Mouse (Mus musculus): ENCODE measurements around the gene Milr1.
A peak's percentile ranks its signal among the peaks of the same experiment; 100 is the strongest.
"Not testable (repeated sequence)": the region's sequence is repeated elsewhere in the genome, so short reads cannot be mapped to it uniquely, and the experiment has no call there.

Milr1 gene

DNA sequence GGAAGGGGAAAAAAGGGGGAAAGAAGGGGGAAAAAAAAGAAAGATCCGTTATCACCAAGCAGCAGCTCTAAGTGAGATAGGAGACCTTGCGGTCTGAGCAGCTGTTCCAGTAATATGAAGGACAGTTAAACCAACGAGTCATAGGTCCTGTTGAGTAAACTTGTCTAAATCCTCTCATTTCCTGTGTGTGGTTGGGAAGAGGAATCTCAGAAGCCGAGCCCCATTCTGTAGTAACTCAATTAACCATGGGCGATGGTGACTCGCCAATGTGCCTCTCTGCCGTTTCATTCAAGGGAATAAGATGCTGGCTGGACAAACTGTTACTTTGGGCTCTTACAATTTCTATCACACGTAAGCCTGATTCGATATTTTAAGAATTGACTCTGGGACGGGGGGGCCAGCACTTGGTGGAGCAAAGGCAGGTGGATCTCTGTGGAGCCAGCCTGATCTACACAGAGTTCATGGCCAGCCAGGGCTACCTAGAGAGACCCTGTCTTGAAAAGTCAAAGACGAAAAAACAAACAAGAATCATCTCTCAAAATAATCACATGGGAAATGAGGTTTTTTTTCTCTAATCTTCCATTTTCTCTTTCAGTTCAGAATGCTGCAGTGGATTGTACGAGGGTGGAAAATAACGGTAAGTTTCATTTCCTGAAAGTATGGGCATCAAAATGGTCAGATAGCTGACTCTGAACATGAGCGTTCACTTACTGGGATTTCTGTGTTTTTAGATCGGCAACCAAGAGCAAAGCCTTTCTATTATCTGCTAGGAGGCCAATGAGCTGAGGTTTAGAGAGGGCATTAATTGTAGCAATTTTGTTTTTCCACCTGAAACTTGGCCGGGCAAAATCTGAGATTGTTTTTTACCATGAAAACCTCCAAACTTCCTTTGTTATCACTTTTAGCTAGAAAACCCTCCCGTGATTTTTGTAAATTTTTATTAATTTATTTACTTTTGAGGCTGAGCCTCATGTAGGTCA lies at the start of gene Milr1:
Gene Milr1, plus strand, starts transcription at position 188 of the 980 bp plus-strand sequence.
- DNase-seq (ENCODE audit: low spot score in 2 of 2), result no peak

DNA sequence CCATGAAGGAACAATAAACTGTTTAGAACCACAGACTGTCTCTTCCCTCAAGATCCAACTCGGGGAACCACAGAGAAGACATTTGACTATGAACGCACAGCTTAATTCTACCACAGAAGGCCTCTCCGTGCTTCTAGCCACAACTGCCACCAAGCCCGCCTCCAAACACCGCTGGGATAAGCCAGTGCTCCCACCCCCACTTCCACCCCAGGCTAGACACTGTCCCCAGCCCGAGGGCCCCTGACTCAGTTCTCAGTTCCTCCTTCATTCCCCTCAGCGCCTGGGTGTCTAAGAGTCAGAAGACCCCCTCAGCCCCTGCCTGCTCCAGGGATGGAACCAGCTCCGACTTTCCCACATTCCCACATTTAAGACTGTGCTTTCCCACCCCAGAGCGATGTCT lies 49.4 kb upstream of the Milr1 start:
- DNase-seq (ENCODE audit: low spot score in 2 of 2), result no peak

DNA sequence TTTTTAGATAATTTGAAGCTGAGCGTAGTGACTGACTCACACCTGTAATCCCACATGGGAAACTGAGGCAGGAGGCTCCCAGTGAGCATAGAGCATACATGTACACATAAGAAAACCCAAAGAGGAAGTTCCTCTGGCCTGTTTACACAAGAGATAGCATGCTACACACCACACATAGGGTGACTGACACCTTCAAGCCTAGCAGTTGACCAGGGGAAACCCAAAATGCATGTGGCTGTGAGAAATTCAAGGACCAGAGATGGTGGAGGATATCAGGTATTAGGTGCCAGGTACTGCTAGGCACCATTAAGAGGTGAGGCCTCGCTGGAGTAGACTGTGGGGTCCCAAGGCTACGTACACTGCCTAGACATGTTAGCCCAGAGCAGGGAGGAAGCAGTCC lies 48.4 kb upstream of the Milr1 start:
- no peak for DNase-seq (ENCODE audit: low spot score in 2 of 2)

DNA sequence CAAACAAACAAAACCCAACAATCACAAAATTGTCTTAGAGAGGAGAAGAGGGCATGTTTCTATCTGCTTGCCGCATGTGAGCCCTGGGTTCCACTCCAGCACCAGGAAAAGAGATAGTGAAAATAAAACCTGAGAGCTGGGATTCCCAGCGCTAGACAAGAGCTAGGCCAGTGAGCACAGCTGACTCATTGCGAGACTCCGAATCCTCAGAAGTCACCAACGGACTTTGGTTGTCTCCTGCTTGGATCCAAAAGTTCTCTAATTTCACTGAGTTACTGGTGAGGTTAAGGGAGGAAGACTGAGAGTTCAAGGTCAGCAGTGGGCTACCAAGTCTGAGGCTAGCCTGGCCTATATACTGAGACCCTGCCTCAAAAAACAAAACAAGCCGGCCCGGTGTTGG lies 47.1 kb upstream of the Milr1 start:
- DNase-seq (ENCODE audit: low spot score in 2 of 2), result no peak

DNA sequence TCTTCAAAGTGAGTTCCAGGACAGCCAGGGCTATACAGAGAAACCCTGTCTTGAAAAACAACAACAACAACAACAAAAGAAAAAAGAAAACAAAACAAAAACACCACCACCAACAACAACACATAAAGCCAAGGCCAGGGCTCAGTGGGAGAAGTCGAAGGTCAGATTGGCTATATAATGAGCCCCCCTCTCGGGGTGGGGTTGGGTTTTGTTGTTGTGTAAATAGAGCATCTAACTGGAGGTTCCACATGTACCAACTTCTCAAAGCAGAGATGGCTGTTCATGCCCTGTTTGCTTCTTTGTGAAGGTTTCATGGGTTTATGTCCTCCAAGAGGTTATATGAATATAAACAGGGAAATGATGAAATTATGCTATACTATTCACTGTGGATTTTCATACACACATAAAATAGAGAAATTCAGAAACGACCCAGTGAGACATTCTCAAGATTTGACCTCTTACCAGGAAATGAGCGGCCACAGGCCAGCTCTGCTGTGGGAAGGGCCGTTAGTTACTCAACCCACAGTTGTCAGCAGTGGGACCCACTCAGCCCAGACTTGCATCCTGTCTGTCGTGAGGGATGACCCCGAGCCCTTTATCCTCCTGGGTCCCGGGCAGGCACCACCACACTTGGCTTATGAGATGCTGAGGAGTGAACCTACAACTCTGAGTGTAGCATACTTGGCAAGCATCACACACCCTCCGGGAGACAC lies 46.5 kb upstream of the Milr1 start:
- DNase-seq (ENCODE audit: low spot score in 2 of 2), result no peak

DNA sequence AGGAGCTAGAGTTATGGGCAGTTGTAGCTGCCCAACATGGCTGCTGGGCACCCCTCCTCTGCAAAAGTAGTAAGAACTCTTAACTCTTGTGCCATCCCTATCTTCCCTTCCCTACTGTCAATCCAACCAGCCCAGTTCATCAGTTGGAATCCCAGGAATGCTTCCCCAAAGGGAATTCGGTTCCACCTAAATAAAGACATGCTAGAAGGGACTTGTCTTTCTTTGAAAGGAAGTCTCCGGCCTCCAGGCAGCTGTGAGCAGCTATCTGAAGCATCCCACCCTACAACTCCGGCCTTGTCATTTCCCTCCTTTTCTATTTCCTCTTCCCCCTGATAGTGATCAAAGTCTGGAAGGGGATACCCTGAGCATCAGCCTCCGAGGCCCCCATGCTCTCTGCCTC lies 44.8 kb upstream of the Milr1 start:
- DNase-seq (ENCODE audit: low spot score in 2 of 2), result no peak

DNA sequence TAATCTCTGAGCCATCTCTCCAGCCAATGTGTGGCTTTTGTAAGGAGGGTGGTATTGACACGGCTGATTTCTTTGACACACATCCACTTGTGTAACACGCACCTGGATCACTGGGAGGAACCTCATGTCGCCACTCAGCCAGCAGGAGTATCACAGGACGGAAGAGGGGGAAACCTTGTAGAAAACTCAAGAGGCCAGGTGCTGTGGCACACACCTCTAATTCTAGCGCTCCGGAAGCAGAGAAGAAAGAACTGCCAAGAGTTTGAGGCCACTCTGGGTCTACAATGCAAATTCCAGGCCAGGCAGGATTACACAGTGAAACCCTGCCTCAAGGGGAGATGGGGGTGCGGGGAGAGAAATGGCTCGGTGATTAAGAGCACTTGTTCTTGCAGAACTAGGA lies 43.9 kb upstream of the Milr1 start:
- DNase-seq (ENCODE audit: low spot score in 2 of 2), result no peak

DNA sequence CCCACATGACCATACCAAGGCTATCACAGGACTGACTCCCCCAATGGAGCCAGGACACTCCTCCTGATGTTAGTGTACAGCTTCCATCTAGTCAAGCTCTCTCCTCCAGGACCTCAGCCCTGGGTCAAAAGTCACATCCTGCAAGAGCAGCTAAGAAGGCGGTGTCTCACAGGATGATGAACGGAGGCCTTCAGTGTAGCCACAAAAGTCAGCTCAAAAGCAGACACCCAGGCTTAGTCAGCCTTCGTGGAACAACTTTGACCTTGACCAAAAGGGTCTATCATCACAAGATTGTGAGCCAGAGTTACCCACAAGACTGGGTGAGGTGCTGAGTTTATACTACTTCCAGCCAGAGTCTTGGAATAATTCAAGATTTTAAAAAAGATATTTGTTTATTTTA lies 43.2 kb upstream of the Milr1 start:
- DNase-seq (ENCODE audit: low spot score in 2 of 2), result no peak

DNA sequence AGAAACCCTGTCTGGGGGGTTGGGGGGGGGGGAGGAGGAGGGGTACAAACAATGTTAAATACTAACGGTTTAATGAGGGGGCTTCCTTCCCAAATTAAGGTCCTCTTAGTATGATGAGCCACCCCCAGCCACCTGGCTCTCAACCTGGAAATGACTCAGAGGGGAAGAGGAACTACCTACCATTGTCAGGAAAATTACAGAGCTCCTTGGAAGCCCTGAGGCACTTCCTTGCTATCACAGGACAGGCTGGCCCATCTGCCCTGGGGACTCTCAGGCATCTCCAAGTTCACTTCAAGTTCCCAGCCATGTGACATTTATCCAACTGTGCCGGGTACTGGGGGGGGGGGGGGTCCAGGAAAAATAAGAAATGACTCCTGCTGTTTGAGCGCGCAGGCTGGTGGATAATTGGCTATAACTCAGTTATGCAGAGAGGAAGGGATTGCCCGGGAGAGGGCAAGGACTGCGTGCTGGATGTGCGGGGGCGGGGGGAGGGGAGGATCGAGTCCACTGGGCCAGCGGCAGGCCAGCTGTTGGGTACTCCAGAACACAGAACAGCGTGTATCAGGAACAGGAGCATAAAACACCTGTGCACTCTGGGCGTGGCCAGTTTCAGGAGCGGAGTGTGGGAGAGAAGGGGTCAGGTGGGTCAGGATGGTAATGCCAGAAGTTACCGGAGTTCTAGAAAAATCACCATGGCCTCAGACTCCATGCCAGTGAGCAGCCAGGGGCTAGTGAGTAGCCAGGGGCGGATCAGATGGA lies 41.6 kb upstream of the Milr1 start:
- DNase-seq (ENCODE audit: low spot score in 2 of 2), result no peak

DNA sequence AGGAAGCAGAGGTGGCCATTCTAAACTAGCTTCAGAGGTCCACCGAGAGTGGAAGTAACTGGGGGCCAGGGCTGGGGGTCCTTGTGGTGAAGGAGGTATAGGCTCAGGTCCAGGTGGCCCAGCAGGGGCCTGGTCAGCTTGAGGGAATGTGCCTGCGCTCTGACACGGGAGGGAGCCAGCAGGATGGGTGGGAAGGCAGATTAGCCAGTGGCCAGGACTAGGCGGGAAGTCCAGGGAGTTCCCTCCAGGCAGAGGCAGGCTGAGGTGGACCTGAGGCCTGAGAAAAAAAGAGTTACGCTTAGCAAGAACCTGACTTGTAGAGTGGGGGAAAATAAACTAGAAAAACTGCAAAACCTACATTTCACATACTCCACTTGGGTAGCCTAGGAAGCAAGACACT lies 40.2 kb upstream of the Milr1 start:
- DNase-seq (ENCODE audit: low spot score in 2 of 2), result no peak

DNA sequence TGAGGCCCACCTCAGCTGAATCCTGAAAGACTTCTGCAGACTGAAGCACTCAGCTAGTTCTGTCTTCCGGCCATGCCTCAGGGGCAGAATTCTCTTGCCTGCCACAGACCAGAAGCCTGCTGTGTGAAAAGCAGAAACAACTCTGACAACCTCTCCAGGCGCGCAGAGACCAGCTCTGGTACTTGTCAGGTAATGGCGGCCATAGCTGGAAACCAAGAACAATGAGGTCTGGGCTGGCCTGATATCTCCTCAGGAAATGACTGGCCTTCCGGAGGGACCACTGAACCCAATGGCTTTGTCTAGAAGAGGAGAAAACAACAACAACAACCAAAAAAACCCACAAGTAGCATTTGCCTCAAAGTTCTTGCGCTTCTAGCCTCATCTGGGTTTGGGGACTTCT lies 36.0 kb upstream of the Milr1 start:
- DNase-seq (ENCODE audit: low spot score in 2 of 2), result no peak

DNA sequence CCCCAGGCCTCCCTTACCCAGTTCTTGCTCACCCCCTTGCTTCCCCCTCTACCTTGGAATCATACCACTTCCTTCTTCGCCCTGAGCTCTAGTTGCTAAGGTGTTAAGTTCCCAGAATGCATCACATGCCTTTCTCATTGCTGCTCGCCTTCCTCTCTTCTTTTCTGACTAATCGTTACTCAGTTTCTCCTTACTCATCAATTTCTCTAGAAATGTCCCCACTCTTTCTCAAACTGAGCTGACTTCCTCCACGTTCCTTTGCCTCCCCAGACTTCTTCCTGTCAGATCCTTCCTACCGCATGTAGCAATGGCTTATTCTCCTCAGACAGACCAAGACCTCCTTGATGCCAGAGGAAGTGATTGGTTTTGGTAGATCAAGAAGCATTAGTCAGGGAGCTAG lies 34.5 kb upstream of the Milr1 start:
- no peak for DNase-seq (ENCODE audit: low spot score in 2 of 2)

DNA sequence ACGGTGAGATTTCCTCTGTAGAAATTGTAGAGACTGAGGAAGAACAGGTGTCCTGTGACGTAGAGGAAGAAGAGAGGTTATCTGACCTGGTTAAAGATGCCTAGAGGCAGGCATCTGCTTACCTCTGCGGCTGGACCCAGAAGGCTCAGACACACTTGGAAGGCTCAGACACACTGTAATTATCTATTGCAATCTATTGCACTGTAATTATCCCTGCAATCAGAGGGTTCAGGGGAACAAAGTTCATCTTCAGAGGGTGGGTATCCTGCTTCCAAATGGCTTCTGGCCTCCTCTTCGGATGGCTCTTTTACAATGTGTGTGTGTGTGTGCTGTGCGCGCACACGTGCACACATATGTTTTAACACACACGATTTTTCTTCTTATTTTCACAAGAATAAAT lies 30.6 kb upstream of the Milr1 start:
- DNase-seq (ENCODE audit: low spot score in 2 of 2), result no peak

DNA sequence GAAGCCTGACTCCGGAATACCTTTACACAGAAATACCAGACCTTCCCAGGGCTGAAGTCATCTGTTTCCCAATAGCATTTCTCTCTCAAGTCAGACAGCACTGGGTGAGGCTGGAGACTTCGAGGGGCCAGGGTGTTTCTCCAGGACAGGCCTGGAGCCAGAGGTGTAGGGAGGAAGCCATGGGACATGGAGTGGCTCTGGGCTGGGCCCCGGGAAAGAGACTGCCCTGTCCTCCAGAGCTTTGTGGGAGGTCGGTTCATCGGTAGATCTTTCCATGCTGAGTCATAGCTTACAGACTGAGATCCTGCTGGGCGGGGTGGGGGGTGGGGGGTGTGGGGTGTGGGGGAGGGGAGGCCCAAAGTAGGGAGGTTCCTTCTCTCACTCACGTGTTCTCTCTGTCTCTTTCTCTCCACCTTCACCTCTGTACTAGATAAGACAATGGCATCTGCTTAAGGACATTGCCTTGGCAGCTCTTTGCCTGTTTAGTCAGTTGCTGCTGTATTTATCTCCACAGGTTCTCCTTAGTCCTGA lies 28.1 kb upstream of the Milr1 start:
- peak; percentile 58 to 66 for DNase-seq (ENCODE audit: low spot score in 2 of 2)

DNA sequence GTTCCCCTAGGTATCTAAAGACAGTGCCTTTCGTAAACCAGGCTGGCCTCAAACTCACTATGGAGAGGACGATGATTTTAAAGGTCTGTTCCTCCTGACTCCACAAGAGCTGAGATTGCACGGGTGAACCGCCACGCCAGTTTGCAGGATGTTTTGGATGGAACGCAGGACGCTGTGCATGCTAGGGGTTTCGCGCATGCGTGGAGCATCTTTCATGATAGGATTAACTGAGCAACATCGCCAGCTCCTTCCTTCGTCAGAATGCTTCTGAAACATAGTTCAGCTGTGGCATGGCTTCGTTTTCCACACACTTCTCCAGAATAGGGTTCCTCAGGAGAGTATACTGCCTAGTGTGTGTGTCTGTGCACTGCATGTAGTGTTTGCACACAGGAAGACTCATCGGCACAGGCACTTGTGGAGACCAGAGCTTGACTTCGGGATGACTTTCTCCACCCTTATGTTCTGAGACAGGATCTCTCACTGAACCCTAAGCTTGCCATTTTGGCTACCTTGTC lies 27.4 kb upstream of the Milr1 start:
- no peak for DNase-seq (ENCODE audit: low spot score in 2 of 2)

DNA sequence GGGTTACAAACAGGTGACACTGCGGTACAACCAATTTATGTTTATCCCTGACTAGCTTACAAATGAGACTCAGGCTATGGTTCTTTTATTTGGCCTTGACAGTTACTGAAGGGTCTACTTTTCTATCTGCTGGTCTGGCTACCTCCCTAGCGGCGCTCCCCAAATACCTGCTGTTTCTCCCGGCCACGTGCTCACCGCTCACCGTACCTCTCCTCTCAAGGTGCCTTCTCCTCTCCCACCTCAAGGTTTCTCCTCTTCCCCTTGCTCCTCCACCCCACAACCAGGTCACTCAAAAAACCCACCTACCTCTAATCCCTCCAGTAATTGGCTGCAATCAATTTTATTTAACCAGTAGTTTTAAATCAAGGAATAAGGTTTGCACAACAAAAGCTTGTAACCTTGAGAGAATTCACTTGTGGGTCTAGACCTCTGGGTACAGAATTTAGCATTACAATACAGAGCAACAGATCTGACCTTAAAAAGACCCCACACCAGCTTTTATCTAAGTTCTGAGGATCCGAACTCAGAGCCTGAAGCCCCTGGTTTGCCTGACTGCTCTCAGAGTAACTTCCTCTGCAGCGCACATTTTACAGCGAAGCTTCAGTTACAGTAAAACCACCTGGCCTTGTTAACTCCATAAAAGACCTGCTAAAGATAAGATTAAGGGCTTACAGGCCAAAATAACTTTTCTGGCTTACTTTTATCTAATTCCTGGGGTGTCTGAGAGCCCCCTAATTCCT lies 26.7 kb upstream of the Milr1 start:
- no peak for DNase-seq (ENCODE audit: low spot score in 2 of 2)

DNA sequence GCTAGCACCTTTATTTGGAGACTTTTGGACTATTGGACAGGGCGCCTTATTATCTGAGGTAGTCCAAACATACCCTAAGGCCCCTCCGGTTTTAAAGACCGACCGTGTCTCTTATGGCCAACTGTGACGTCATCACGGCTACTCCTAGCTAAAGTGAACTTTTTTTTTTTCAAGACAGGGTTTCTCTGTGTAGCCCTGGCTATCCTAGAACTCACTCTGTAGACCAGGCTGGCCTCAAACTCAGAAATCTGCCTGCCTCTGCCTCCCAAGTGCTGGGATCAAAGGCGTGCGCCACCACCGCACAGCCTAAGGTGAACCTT lies 26.1 kb upstream of the Milr1 start:
- DNase-seq (ENCODE audit: low spot score in 2 of 2), result not testable (repeated sequence)

DNA sequence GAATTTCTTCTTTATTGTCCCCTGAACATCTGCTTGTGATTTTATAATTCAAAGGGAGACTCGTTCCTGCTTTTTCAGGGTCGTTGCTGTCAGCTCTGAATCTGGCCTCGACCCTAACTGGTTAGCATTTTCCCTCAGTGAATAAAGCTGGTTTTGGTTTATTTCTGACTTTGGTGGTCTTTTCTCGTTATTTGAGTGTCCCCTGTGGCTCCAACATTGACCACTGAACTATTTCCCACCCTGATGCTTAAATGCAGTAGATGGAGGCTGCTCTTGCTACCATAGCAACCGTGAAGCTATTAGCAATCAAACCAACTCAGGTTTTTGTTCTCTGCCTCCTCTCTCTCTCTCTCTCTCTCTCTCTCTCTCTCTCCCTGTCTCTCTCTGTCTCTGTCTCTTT lies 23.1 kb upstream of the Milr1 start:
- DNase-seq (ENCODE audit: low spot score in 2 of 2), result no peak

DNA sequence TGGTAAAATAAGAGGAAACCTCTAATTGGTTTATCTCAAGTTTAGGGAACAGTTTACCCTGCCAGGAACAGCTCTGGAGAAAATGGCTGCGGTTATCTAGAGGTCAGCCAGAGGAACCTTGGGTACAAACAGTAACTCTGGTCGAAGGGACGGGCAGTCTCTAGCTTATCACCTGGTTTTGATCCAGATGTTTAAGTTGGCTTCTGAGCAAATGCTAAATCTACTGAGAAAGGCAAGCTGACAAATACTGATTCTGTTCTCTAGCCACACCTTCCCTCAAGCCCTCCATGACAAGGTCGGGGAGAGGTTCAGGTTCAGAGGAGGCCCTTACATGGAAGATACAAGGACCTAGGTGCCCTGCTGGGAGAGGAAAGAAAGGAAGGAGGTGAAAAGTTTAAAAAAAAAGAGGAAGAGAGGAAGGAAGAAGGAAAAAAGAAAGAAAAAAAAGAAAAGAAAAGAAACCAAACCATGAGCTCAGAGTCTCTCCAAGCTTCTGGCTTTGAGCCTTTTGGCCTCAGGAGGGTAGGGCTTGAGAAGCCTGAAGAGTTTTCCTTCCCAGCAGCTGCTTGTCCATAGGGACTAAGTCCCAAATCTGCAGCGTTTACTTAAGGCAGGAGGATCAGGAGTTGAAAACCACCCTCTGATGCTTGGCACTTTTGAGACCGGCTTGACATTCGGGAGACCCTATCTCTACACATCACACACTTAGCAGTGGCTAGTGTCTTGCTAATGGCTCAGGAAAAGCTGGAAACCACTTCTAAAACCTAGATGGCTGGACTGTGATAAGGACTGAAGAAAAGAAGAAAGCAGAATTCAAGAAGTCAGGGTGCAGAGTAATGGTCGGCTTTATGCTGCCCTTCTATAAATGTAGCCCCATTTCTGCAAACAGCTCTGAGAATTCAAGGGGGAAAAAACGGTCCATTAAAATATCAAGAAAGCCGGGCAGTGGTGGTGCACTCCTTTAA lies 22.3 kb upstream of the Milr1 start:
- no peak for DNase-seq (ENCODE audit: low spot score in 2 of 2)

DNA sequence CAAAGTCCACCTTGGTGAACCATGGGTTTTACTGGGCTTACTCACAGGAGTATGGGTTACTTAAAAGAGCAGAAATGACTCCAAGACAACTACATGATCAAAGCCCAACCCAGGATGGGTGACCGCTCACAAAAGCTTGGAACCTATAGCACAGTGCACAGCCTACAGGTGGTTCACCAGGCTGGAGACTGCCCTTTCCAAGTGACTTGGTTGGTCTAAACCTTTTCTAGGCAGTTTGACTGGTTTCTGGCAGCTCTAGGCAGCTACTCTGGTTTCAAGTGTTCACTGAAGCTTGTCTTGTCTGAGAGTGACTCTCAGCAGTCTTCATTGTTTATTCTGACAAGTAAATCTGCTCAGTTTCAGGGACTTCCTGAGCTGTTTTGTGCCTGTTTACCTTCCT lies 21.4 kb upstream of the Milr1 start:
- no peak for DNase-seq (ENCODE audit: low spot score in 2 of 2)

Measured in urinary bladder, adult 18-20 months (tissue).